ENCODE assay signal across 8 mouse cellular contexts in genomic region chr1:162547607-162548006, GRCm38 (mm10). TPM values are rescaled to one million over a fixed set of nuclear protein-coding genes. Genes with fewer than 3 reads are reported as not detected.
A peak's percentile ranks its signal among the peaks of the same experiment; 100 is the strongest.
DNase-seq lines count a peak whose midpoint lies in the region; ATAC-seq and TF ChIP-seq lines count a peak whose summit lies in the region.

No protein-coding gene starts in this region.

- no peak for TF ChIP-seq CTCF in kidney, adult 2 months (conservative IDR thresholded peaks at IDR 0.05; ENCODE audit: insufficient read depth, insufficient read length, low read depth, low read length)

- under 1% methylated on average over 10 of the region's 10 CpGs for WGBS in kidney, adult 2 months
- 19% methylated on average over 10 of the region's 10 CpGs for WGBS in hindbrain, embryonic 13.5 days
- 18% methylated on average over 10 of the region's 10 CpGs for WGBS in midbrain, embryonic 13.5 days

- peak overlapping the region; percentile 97 for H3K4me2 ChIP-seq in hindbrain, embryonic 13.5 days
- H3K4me2 ChIP-seq in midbrain, embryonic 13.5 days (replicated peaks): peak overlapping the region; percentile 90

- H3K27me3 ChIP-seq in kidney, adult 2 months (replicated peaks; ENCODE audit: control insufficient read depth, insufficient read depth, low read length): no peaks in the 10 kb centered on the region
- no peaks in the 10 kb centered on the region for H3K27me3 ChIP-seq in hindbrain, embryonic 13.5 days
- H3K27me3 ChIP-seq in midbrain, embryonic 13.5 days: no peaks in the 10 kb centered on the region

- H3K9me3 ChIP-seq in hindbrain, embryonic 13.5 days: no peaks in the 10 kb centered on the region
- H3K9me3 ChIP-seq in midbrain, embryonic 13.5 days: no peaks in the 10 kb centered on the region

- H3K4me3 ChIP-seq in kidney, adult 2 months (ENCODE audit: insufficient read depth, low read depth, low read length): peak overlapping the region; percentile 81
- peak overlapping the region; percentile 75 for H3K4me3 ChIP-seq in hindbrain, embryonic 13.5 days
- peak overlapping the region; percentile 81 for H3K4me3 ChIP-seq in midbrain, embryonic 13.5 days (replicated peaks)

- ATAC-seq in hindbrain, embryonic 13.5 days (ENCODE audit: low FRiP score): no peak
- ATAC-seq in midbrain, embryonic 13.5 days: no peak

- no peak overlapping the region for H3K27ac ChIP-seq in kidney, adult 2 months (ENCODE audit: insufficient read depth, low read depth, low read length)
- H3K27ac ChIP-seq in hindbrain, embryonic 13.5 days: no peak overlapping the region
- H3K27ac ChIP-seq in midbrain, embryonic 13.5 days: no peak overlapping the region

- TF ChIP-seq POLR2A in kidney, adult 2 months (IDR thresholded peaks at IDR 0.05; ENCODE audit: low read depth, low read length): no peak

- peaks cover 7% of the 10 kb centered on the region; the same call in 1 of the 2 replicates for H3K4me1 ChIP-seq in kidney, adult 2 months (ENCODE audit: control insufficient read depth, insufficient read depth, low read length)
- peaks cover 14% of the 10 kb centered on the region for H3K4me1 ChIP-seq in hindbrain, embryonic 13.5 days (replicated peaks)
- peaks cover 20% of the 10 kb centered on the region for H3K4me1 ChIP-seq in midbrain, embryonic 13.5 days (replicated peaks)

- peak overlapping the region; percentile 84 for H3K9ac ChIP-seq in hindbrain, embryonic 13.5 days
- H3K9ac ChIP-seq in midbrain, embryonic 13.5 days (replicated peaks): peak overlapping the region; percentile 78

- no peaks in the 10 kb centered on the region; the same call in 1 of the 2 replicates for H3K36me3 ChIP-seq in kidney, adult 2 months (ENCODE audit: control insufficient read depth, insufficient read depth, low read length)
- peaks cover 35% of the 10 kb centered on the region for H3K36me3 ChIP-seq in hindbrain, embryonic 13.5 days
- peaks cover 35% of the 10 kb centered on the region for H3K36me3 ChIP-seq in midbrain, embryonic 13.5 days

- no peak for DNase-seq in kidney, adult 2 months
- no peak for DNase-seq in kidney, adult 18-20 months
- DNase-seq in Muller cell, postnatal 12 days (ENCODE audit: inconsistent ontology term): peak; percentile 8
- no peak for DNase-seq in left cerebral cortex, adult 11 months (ENCODE audit: low spot score)
- DNase-seq in ovary, adult 18-20 months (ENCODE audit: low spot score): no peak
- no peak for DNase-seq in spleen, adult 18-20 months

RNA-seq across cellular contexts. Expression of gene Mettl13, which starts 0.7 kb away (rescaled TPM):
- 4.9 and 5.7 TPM in 2 replicates for polyA plus RNA-seq in kidney, adult 2 months (2012; rRNA removed)
- 18.3 and 19.1 TPM in 2 replicates for polyA plus RNA-seq in hindbrain, embryonic 13.5 days (2015; fragmentation: Nextera tagmentation; extraction: Ambion mirVana)
- 20.0 and 21.5 TPM in 2 replicates for polyA plus RNA-seq in midbrain, embryonic 13.5 days (2015; fragmentation: Nextera tagmentation; extraction: Ambion mirVana)

RNA-seq across cellular contexts. Expression of gene Vamp4, which starts 22.7 kb away (rescaled TPM):
- 11.4 and 11.6 TPM in 2 replicates for polyA plus RNA-seq in kidney, adult 2 months (2012; rRNA removed)
- 76.0 and 77.9 TPM in 2 replicates for polyA plus RNA-seq in hindbrain, embryonic 13.5 days (2015; fragmentation: Nextera tagmentation; extraction: Ambion mirVana)
- 66.6 and 70.7 TPM in 2 replicates for polyA plus RNA-seq in midbrain, embryonic 13.5 days (2015; fragmentation: Nextera tagmentation; extraction: Ambion mirVana)
